Mouse (Mus musculus) left cerebral cortex, adult 2 months (tissue): ENCODE data around the gene Akt1s1. TPM values are rescaled to one million over a fixed set of nuclear protein-coding genes. Genes with fewer than 3 reads are reported as not detected.
"Not testable (repeated sequence)": the region's sequence is repeated elsewhere in the genome, so short reads cannot be mapped to it uniquely, and the experiment has no call there.

Experiments
- DNase-seq, 2 experiments: peaks; one replicate each; pipeline ENCODE4 v3.0.0; 2021 to 2022; ENCODE audit warnings: low spot score in 2 of 2, mixed read lengths in 1 of 2; ENCODE audit errors: extremely low spot score in 1 of 2
- H3K27ac ChIP-seq: fragments of 200-600 bp; 2 replicates; pipeline ENCODE4 v1.8.1; 2022
- H3K4me3 ChIP-seq: fragments of 200-600 bp; 2 replicates; pipeline ENCODE4 v1.8.1; 2022
- CTCF ChIP-seq: fragments of 200-600 bp; IDR thresholded peaks from 2 replicates; pipeline ENCODE4 v1.8.1; 2022; ENCODE audit warnings: antibody characterized with exemption, mild to moderate bottlenecking, moderate library complexity
- intact Hi-C: fragments of 180-260 bp; cut with DNase I; formaldehyde crosslinking; loops from one replicate; pipeline ENCODE4 v1.15.1; 2025
- total RNA-seq, 2 experiments: library from RNA; stranded (reverse); gene quantifications; 2 replicates each; pipeline ENCODE4 v1.2.3; 2021

The Akt1s1 gene
- total RNA-seq, 2 experiments from 2014 or later: 69.7 to 77.0 TPM

- no peak; the same call in 1 of the 2 replicates for TF ChIP-seq CTCF
- Histone ChIP-seq H3K4me3 (peak overlapping the region; percentile 77), H3K27ac (peak overlapping the region; percentile 59; the same call in 1 of the 2 replicates)
- intact Hi-C loops: no loop called here
- no peak for DNase-seq
These were observed 17.7 kb downstream of the Akt1s1 start for GRCm38 (mm10) chr7:44866276-44867009.

DNA sequence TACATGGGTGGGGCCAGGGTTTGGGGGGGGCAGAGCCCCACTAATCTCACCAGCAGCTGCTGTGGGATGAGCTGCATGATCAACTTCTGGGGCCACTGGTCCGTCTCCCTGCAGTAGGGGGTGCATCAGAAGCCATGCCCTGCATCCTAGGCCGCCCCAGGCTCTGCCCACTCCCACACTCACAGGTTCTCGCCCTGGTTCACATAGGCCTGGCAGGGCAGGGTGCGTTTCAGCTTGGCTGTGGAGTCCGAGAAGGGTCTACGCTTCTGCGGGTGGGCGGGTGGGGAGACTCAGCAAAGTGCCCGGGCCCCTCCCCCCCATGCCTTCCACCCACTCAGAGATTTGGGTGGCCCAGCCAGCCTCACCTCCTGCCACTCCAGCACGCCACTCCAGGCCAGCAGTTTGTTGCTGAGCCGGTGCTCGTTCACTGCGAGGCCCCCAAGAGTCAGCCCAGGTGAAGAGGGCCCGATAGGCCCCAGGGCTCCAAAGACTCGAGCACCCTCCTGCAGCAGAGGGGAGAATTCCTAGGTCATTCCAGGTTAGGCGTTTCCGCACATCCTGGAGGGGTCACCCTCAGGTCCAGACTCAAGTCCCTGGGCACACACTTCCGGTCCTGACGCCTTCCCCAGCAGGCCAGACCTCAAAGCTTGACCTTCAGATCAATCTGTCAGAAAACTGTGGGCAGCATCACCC is 18.4 kb downstream of the Akt1s1 start:
- Histone ChIP-seq H3K27ac (peak overlapping the region; percentile 44; the same call in 1 of the 2 replicates), H3K4me3 (peak overlapping the region; percentile 77)
- intact Hi-C loops: no loop called here
- no peak for TF ChIP-seq CTCF
- no peak for DNase-seq

- Histone ChIP-seq H3K4me3 (peak overlapping the region; percentile 77), H3K27ac (no peak overlapping the region)
- DNase-seq: no peak
- intact Hi-C loops: loop anchor here (2.0 kb wide), 2 partner anchors 15 to 61 kb away; partner anchors contain the start of gene Ap2a1
- no peak for TF ChIP-seq CTCF
These were observed 19.0 kb downstream of the Akt1s1 start for GRCm38 (mm10) chr7:44867802-44868201.

DNA sequence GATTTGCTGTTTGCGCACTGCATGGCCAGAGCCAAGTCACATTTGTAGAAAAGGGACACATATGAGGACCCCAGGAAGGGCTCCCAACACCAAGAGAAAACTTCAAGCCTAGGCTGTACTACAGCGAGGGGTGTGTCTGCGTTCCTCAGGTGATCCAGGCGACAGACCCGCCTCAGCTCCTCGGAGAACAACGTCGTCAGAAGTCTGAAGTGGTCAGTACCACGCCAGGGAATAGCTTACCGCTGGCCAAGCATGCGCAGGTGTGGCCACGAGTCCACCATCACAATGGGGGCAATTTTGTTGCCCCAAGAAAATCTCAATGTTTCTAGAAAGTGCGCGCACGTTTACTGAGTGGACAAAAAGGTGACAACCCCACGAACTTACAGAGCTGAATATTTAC is 19.7 kb downstream of the Akt1s1 start:
- DNase-seq: no peak
- intact Hi-C loops: loop anchor here (2.0 kb wide), 2 partner anchors 16 to 60 kb away; partner anchors contain the start of gene Ap2a1
- H3K4me3 ChIP-seq: peak overlapping the region; percentile 77
- H3K27ac ChIP-seq: peak overlapping the region; percentile 97
- no peak for TF ChIP-seq CTCF

DNA sequence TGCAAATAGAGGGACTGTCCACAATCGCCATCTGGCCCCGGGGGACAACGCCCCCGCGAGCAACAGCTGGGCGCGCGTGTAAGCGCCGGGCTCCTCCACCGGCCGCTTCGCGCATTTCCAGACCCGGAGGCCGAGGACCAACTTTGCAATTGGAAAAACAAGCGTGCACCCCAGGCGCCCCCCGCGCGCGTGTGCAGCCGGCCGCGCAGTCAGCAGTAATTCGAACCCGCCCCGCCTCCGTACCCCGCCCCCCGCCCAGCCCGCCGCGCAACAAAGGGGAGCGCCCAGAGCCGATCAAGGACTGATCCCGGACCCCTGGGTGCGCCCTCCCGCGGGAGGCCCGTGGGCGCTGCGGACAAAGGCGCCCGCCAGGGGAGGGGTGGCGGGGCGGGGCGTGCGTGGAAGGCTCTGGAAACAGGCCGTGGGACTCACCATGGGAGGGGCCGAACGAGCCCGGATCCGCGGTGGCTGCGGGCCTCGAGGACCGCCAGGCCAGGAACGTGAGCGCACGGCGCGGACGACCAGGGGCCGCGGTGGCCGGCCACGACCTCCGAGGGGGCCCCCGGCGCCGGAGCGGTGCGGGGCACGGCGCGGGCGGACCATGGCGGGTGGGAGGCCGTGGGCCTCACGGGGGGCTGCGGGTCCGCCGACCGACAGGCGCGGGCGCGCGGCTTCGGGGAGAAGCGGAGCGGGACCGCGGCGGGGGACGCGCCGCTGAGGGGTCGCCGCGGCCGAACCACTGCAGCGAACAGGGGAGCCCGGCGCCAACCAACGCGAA is 20.3 kb downstream of the Akt1s1 start:
- peak overlapping the region; percentile 97 for H3K27ac ChIP-seq
- TF ChIP-seq CTCF: no peak; the same call in 1 of the 2 replicates
- intact Hi-C loops: loop anchor here (1.0 to 2.0 kb wide), 3 partner anchors 16 to 60 kb away; partner anchors contain the start of genes Ap2a1 and Fuz
- peak in 1 of 2 experiments; percentile 72 for DNase-seq
- peak overlapping the region; percentile 77 for H3K4me3 ChIP-seq

- DNase-seq: peak; percentile 90 to 94
- TF ChIP-seq CTCF: no peak
- Histone ChIP-seq H3K27ac (peak within 1 kb of the TSS; percentile 97), H3K4me3 (peak within 1 kb of the TSS; percentile 77)
- intact Hi-C loops: loop anchor here (1.0 to 2.0 kb wide), 4 partner anchors 15 to 59 kb away; partner anchors contain the start of genes Ap2a1 and Fuz
These were observed 21.1 kb downstream of the Akt1s1 start, which contains the start of gene Ptov1 for GRCm38 (mm10) chr7:44869697-44870528. TSS of gene Ptov1 (minus strand) at chr7:44869788.

GRCm38 (mm10) chr7:44870614-44871013 is 21.8 kb downstream of the Akt1s1 start:
- TF ChIP-seq CTCF: no peak
- Histone ChIP-seq H3K27ac (peak overlapping the region; percentile 97; the same call in 1 of the 2 replicates), H3K4me3 (peak overlapping the region; percentile 77; the same call in 1 of the 2 replicates)
- intact Hi-C loops: loop anchor here (2.0 kb wide), 1 partner anchor 14 kb away; no protein-coding TSS in a partner anchor
- DNase-seq: no peak

GRCm38 (mm10) chr7:44871181-44871580 is 22.4 kb downstream of the Akt1s1 start:
- no peak for DNase-seq
- Histone ChIP-seq H3K4me3 (no peak overlapping the region), H3K27ac (no peak overlapping the region)
- TF ChIP-seq CTCF: no peak
- intact Hi-C loops: loop anchor here (2.0 kb wide), 1 partner anchor 14 kb away; no protein-coding TSS in a partner anchor

DNA sequence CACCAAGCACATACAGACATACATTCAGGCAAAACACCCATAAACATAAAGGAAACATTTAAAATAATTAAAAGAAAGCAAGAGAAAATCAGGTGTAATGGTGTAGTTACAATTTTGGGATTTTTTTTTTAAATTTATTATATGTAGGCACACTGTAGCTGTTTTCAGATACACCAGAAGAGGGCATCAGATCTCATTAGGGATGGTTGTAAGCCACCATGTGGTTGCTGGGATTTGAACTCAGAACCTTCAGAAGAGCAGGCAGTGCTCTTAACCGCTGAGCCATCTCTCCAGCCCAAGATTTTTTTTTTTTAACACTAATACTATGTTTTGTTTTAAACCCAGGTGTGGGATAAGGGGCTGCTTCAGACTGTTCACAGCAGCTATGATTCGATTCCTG is 23.0 kb downstream of the Akt1s1 start:
- not testable (repeated sequence) for H3K4me3 ChIP-seq, H3K27ac ChIP-seq, DNase-seq
- intact Hi-C loops: loop anchor here (2.0 kb wide), 1 partner anchor 13 kb away; no protein-coding TSS in a partner anchor
- TF ChIP-seq CTCF: peak; percentile 41

DNA sequence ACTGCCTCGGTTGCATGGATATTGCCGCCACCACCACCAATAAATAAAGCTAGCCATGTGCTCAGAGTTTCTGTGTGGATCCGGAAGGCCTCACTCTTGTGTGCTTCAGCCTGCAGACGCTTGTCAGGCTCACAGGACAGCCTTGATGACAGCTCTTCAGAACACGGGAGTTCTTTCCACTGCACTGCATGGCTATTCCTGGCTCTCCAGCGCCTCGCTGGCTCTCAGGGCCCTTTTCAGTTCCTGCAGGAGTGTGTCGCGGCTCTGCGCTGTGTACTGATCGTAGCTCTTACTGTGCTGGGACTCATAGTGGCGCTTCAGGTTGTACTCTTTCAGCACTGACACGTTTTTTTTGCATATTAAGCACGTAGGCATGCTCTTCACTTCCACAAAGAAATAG is 29.0 kb downstream of the Akt1s1 start:
- H3K4me3 ChIP-seq: no peak overlapping the region
- no peak for DNase-seq
- no peak for TF ChIP-seq CTCF
- no peak overlapping the region for H3K27ac ChIP-seq
- intact Hi-C loops: no loop called here
